Mouse (Mus musculus) retina, embryonic 14.5 days (tissue): ENCODE data around the gene Banf1.
"Not testable (repeated sequence)": the region's sequence is repeated elsewhere in the genome, so short reads cannot be mapped to it uniquely, and the experiment has no call there.

ENCODE experiments used
- DNase-seq: peaks from one replicate; pipeline ENCODE4 v3.0.0-alpha.2; 2015; ENCODE audit warnings: low spot score

The Banf1 gene

DNA sequence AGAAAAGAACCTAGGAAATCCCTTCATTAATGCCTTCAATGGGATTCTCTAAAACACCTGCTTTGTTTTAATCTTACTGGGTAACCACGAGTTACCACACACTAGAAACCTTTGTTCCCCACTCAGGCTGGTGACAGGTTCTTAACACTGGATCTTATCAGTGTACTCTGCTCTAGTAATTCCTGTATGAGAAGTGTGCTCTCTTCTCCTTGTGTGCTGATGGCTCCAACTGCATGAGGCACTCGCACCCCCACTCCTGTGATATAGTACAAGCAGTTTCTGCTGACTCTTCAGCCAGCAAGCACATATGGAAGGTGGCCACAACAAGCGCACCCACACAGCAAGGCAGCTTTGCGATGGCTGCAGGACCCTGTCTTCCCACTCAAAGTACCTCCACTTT is 7.2 kb upstream of the Banf1 start:
- DNase-seq, result no peak

DNA sequence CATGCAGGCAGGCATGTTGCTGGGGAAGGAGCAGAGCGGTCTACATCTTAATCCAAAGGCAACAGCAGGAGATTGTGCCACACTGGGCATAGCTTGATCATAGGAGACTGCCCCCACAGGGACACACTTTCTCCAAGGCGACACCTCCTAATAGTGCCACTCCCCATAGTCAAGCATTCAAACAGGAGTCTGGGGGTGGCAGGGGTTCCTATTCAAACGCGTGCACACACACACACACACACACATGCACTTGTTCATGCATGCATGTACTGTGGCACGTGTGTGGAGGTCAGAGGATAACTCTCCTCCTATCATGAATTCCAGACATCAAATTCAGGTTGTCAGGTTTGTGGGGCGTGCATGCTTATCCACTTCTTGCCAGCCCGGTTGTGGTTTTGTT is 5.8 kb upstream of the Banf1 start:
- no peak for DNase-seq

DNA sequence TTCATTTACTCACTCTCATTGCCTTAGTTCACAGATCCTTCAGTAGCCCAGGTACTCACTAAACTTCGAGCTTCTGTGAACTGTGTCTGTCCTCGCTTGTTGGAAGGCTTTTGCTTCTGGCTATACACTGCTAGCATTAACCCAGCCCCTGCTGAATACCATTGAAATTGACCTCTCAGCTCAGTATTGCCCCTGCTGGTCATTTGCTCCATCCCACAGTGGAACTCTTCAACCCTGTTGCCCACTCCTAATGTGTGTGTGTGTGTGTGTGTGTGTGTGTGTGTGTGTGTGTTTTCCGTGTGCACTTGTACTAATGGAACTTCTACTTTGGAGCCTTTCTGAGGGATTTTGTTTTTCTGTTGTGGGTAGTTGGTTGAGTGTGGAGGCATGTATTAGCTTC is 4.0 kb upstream of the Banf1 start:
- DNase-seq, result peak; percentile 41

DNA sequence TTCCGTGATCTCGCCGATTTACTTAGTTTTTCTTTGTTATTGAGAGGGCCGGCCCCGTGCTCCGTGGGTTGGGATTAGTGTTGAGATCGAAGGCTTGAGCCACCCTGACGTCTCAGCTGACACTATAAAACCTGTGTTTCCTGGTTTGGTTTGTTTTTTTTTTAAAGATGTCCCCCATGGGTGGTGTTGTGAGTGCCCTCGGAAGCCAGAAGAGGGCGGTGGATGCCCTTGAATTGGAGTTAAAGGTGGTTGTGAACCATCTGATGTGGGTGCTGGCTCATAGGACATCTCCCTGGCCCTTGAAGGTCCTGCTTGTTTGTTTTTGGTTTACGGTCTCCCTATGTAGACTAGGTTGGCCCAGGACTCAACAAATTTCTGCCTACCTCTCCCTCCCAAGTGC is 487 bp upstream of the Banf1 start:
- no peak for DNase-seq

DNA sequence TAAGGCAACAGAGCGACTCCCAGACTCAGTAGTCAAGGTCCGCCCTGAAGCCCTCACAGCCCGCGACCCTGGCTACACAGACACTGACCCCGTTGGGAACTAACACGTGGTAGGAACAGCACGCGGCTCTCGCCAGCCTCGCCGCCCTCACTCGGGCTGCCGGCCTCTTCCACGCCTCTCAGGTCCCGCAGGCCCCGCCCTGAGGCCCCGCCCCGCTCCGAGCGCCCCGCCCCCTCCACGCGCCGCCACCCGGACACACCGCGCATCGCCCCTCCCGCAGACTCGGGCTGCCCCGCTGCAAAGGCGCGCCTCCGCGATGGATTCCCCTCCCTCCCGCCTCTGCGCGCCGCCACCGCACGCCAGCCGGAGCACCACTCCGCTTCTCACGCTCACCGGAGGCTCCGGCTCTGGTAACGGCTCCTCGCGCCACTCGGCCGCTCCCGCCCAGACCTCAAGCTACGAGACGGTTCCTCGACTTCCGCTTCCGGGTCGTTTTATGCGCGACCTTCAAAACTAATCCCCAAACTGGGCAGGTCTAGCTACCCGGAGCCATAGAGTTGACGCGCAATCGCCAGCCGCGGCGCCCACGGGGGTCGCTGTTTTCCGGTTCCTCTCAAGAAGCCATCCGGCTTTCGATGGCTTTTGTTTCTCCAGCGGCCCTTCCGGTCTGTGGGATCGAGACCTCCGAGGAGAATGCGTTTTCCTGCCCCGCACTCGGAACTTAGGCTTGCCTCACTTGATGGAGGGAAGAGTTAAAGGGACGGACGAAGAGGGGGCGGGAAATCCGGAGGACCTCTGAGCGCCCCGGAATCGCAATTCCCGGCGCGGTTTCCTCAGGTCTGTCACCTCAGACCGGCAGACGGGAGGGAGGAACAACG is 554 bp downstream of the Banf1 start, which contains the start of gene Eif1ad:
TSS of gene Eif1ad (plus strand) at position 567 of the 878 bp plus-strand sequence.
- DNase-seq, result peak; percentile 97

DNA sequence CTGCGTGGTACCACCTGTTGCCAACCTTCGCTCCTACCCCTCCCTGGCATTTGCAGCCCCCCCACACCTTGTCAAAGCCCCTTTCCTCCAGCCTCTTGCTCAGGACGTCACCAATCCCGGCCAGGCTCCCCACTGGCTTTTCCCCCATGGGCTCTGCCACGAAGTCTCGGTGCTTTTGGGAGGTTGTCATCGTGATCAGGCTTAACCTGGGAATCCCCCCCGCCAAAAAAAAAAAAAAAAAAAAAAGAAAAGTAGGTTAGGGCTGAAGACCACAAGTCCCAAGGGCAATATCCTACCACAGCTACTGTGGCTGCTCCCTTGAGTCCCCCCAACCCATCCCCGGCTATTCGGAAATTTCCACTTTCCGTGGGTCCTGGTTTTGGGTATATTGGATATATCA is 1.2 kb downstream of the Banf1 start:
- no peak for DNase-seq

DNA sequence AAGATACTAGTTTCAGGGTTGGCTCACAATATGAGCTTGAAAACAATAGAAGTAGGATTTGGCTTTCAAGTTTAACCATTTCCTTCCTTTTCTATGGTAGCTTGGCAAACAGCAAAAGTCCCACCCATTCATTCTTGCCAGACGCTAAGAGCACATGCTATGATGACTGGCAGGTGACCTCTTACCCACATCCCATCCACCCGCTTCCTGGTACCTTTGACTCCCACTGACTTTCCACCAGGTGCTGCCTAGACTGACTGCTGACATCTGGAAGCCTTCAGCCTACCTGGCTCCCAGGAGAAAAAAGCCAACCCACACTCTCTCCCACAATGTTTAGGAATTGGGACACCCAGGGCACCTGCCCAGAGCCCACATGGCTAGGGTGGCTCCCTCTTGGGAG is 2.8 kb downstream of the Banf1 start:
- no peak for DNase-seq

DNA sequence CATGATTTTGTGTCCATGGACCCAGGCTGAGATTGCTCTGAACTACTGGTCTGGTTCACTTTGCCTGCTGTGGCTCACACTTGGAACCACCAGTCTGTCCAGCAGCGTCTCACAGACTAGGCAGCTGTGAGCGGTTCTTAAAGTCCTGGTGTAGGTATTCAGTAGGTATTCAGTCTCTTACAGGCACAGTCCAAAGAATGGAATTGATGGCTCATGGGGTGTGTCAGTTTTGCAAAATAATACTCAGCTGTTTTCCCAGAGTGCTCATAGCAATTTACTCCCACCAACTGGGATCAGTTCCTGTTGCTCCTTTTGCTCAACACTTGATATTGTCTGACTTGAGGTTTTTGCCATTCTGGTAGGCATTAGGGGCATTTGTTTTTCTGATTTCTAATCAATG is 4.8 kb downstream of the Banf1 start:
- DNase-seq, result no peak

DNA sequence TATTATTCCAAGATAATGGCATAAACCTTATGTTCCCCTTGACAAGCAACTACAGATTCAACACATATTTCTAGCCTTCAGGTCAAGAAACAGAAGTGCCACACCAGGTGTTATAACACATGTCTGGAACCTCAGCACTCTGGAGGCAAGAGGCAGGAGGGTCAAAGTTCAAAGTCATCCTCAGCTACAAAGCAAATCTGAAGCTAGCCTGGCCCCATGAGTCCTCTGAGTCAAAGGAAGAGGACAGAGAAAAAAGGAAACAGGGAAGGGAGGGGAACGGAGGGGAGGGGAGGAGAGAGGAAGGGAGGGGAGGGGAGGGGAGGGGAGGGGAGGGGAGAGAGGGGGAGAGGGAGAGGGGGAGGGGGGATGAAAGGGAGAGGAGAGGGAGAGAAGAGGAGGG is 10.9 kb downstream of the Banf1 start:
- no peak for DNase-seq

DNA sequence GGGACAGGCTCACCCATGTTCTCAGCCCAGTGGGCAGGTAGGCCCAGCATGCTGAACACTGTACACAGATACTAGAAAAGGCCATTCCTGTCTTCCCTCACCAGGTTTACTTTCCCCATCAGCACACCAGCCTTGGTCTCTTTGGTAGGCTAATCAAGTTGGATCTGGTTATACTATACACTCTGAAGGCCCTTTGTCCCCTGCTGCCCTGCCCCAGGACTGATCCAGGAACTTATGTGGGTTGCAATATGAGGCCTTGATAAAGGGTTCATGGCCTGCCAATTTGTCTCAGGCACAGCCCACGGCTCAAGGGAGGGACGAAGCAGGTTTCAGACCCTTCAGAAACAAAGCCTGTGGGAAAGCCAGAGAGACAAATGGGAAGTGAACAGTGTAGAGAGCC is 13.4 kb downstream of the Banf1 start:
- DNase-seq, result no peak

DNA sequence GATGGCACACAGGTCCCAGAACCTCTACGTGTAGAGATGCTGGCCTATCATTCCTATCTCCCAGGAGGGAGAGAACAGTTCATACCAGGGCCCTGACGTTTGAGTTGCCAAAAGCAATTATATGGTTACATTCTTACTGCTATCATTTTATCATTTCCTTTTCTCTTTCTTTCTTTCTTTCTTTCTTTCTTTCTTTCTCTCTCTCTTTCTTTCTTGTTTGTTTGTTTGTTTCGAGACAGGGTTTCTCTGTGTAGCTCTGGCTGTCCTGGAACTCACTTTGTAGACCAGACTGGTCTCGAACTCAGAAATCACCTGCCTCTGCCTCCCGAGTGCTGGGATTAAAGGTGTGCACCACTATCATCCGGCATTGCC is 17.5 kb downstream of the Banf1 start, which contains the start of gene Cst6:
TSS of gene Cst6 (minus strand) at position 73 of the 372 bp plus-strand sequence.
- not testable (repeated sequence) for DNase-seq

DNA sequence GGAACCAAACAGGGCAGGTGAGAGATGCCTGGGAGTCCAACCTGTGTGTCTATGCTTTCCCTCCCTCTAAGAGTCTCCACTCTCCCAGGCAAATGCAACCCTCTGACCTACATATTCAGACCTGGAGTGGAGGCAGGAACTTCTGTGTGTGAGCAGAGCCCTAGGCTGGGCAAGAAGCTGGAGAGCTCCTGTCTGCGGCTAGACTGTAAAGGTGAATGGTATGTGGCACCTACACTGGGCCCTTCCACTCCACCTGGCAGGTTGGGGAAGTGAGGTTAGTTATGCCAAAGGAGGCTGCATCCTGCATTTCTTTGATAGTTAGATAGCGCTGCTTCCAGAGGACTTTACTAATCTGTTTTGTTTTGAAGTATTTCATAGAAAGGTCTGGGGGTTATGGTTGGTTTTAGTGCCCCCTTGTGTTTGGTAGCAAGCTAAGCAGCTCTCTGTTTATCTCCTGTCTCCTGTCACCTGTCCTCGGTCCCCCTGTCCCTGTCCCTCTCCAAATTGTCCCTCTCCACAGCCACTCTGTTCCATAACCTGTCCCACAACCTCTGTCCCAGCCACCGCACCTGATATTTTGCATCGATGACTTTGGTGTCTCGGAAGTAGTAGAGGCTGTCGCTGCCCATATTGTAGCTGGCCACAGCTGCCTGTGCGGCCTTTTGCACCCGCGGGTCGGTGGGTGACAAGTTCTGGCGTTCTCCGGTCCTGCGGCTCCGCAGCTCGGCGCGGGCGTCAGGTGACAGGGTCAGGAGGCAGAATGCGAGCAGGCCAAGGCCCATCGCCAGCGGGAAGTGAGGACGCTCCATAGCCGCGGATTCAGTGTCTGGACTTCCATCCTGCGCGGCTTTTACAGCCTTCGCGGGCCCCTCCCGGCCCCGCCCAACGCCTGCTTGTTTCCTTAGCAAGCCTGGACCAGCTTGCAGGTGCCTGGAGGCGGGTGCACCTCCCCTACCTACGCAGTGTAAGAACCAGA is 18.2 kb downstream of the Banf1 start:
- DNase-seq, result peak; percentile 79

DNA sequence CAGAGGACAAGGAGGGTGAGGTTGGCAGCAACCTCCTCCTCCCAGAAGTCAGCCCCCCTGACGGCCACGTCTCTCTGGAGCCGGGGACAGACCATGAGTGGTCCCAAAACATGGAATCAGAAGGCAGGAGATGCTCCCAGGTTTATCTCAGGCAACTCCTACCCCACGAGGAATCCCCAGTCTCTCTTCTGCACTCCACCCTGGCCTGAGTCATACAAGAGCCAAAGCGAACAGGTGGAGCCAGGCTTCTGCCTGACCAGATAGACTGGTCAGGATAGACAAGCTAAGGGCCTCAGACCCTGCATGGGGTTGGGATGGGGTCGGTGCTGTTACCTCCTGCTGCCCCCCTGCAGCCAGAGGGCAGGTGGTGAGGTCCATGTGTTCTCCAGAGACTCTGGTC is 18.9 kb downstream of the Banf1 start:
- no peak for DNase-seq

DNA sequence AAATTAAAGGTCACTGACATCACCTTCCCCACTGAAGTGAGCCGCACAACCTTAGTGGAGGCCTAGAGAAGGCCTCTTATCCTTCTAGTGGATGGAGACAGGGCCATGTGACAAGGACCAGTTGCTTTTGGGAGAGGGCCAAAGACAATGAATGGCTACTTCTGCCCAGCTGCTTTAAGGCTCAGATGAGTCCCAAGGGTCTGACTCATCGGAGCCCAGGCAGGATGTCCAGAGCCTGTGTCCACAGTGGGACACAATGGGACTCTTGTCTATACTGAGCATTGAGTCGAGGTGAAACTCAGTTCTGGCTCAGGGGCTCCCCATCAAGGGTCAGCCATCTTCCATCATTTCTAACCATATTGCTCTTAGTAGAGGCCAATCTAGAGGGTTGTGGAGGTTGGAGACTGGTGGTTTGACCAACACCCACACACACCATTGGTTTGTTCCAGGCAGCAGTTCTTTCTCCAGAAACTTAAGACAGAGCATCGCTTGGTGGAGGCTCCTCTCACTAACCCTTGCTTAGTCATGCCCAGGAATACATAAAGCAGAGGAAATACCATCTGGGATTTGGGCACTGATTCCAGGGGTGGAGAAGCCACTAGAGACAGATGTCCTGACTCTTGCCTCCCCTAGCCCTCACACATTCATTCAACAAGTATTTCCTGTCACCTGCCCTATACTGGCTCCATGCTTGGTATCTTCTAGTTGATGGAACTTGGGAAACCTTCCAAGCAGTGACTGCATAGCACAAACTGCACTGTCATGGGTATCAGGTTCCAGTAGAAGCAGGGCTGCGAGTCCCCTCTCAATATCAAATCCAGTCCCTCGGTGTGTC is 21.5 kb downstream of the Banf1 start:
- no peak for DNase-seq

DNA sequence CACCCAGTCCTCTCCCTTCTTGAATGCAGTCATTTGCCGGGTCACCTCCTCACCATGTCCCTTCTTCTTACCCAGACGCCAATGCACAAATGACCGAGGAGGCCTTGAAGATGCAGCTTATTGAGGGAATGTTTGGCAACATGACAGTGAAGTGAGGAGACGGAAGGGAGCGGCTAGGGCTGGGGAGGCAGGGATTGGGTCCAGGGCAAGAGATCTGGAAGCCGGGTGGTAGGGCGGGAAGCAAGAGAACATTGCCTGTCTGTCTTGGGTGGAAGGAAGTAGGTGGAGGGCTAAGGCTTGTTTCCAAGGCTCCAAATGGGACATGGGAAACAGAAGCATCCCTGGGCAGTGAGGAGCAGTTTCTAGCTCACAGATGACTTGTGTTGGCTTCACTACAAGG is 25.6 kb downstream of the Banf1 start:
- no peak for DNase-seq

DNA sequence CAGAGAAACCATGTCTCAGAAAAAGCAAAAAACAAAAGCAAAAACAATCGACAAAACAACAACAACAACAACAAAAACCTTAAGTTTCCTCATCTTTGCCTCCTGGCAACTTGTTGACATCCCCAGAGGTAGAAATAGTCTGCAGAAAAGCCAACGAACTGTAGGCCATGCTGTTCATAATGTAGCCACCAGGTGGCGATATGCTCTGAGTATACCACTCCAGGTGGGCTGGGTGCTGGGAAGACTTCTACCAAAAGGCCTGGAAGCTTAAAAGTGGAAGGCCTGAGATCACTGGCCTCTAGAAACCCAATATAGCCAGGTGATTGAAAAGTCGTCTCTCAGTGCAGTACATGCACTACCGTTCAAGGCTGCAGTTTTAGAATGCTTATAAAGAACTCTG is 29.0 kb downstream of the Banf1 start:
- DNase-seq, result peak; percentile 85

DNA sequence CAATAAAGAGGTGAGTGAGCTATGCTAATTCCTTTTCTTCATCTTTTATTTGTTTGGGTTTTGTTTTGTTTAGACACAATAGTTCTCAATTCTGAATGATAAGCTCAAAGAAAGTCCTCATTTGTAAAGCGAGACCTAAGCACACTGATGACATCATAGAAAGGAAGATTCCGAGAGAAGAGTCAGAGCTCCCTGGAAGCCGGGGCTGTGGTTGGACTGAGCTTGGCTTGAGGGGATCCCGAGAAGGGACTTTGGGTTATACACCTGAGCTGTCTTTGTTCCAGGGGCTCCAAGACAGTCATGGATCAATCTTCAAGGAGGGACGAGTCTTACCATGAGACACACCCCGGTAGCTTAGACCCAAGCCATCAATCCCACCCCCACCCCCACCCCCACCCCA is 31.5 kb downstream of the Banf1 start, which contains the start of gene Catsper1:
TSS of gene Catsper1 (plus strand) at position 301 of the 400 bp plus-strand sequence.
- no peak for DNase-seq

DNA sequence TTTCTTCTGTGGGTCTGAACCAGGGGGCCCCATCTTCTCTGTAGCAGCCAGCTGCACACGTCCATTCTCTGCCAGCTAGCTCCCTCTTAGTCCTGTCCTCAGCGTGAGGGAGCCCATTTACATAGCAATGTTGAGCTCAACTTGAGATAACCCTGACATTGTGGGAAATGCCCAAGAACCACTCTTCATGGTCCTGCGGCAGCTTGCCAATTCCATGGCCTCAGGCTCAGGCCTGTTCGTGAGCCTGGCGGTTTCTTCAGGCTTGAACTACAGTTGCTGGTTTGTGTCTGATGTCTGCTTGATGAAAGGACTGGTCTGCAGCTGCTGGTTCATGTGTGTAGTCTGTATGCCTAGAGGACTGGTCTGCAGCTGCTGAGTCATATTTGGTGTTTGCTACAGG is 32.2 kb downstream of the Banf1 start:
- no peak for DNase-seq

DNA sequence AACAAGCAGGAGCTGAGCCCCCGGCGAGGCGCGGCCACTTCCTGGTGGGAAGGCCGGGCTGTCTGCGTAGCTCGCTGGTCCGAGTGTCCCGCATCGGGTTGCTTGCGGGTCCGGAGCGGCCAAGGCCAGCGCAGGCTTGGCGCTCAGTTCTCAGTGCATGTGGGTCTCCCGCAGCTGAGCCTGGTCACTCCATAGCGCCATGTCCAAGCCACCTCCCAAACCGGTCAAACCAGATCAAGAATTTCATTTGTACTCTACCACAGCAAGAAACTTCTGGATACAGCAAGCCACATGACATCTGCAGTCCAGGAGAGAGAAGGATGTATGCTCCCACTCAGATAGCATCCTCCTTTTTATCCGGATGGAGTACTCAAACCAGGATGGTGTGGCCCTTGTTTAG is 39.0 kb downstream of the Banf1 start:
- DNase-seq, result no peak

DNA sequence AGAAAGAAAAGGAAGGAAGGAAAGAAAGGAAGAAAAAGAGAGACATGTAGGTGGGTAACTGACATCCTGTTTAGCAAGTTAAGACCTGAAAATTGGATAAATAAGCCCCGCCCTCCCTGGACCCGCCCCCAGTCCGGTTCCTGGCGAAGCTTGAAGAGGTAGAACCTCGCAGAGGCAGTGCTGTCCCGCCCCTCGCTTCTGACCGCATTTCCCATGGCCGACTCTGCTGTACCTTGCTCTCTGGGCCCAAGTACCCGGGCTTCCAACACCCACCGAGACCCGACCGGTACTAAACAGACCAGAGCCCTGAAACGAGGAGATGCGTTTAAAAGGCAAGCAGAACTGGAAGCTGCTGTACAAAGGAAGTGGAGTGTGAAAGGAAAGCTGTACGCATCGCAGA is 43.2 kb downstream of the Banf1 start:
- DNase-seq, result no peak
